Mouse (Mus musculus) kidney, embryonic 16.5 days (tissue): ENCODE results near the gene Xpo1. TPM values are rescaled to one million over a fixed set of nuclear protein-coding genes. Genes with fewer than 3 reads are reported as not detected.
"Not testable (repeated sequence)": the region's sequence is repeated elsewhere in the genome, so short reads cannot be mapped to it uniquely, and the experiment has no call there.

Source experiments
- ATAC-seq: fragments of 200-750 bp; cut with Nextera tagmentation; 2 replicates; pipeline ENCODE4 v1.8.0; 2017; ENCODE audit warnings: moderate TSS enrichment; ENCODE audit not compliant: low FRiP score, low TSS enrichment
- H3K27ac ChIP-seq: fragments of 300-500 bp; sonication (generic); 2 replicates; pipeline ENCODE4 v1.5.1; 2014; ENCODE audit warnings: low read length
- H3K27me3 ChIP-seq: fragments of 300-500 bp; sonication (generic); 2 replicates; pipeline ENCODE4 v1.6.1; 2014; ENCODE audit warnings: low read length, control low read depth, mixed read lengths; ENCODE audit not compliant: insufficient read depth
- H3K36me3 ChIP-seq: fragments of 300-500 bp; sonication (generic); 2 replicates; pipeline ENCODE4 v1.6.1; 2014; ENCODE audit warnings: low read length, control low read depth, mixed read lengths; ENCODE audit not compliant: insufficient read depth
- H3K4me1 ChIP-seq: fragments of 300-500 bp; sonication (generic); 2 replicates; pipeline ENCODE4 v1.6.1; 2014; ENCODE audit warnings: low read length, control low read depth, mixed read lengths; ENCODE audit not compliant: insufficient read depth
- H3K4me2 ChIP-seq: fragments of 300-500 bp; sonication (generic); replicated peaks from 2 replicates; pipeline ENCODE4 v1.6.1; 2014; ENCODE audit warnings: low read depth, low read length
- H3K4me3 ChIP-seq: fragments of 300-500 bp; sonication (generic); 2 replicates; pipeline ENCODE4 v1.5.1; 2014; ENCODE audit warnings: mild to moderate bottlenecking, low read length
- H3K9ac ChIP-seq: fragments of 300-500 bp; sonication (generic); replicated peaks from 2 replicates; pipeline ENCODE4 v1.6.1; 2014; ENCODE audit warnings: low read length
- H3K9me3 ChIP-seq: fragments of 300-500 bp; sonication (generic); 2 replicates; pipeline ENCODE4 v1.6.1; 2016; ENCODE audit warnings: low read length, control low read depth
- WGBS: fragments of 180-500 bp; shearing (Covaris S2); extraction: QIAGEN DNeasy Blood & Tissue Kit; methylation state at CpG from one replicate; pipeline ENCODE4 v1.1.7; 2014; 5-methylcytosine and 5-hydroxymethylcytosine counted together
- polyA plus RNA-seq: library from polyadenylated mRNA; unstranded; fragments of >200 nt; fragmentation: Nextera tagmentation; extraction: Ambion mirVana; gene quantifications from 2 replicates; pipeline ENCODE4 v1.2.1, GENCODE M21; 2015

Gene Xpo1
- polyA plus RNA-seq, 1 experiment from 2014 or later = 95.1 TPM

- ATAC-seq, H3K9me3 ChIP-seq, H3K4me2 ChIP-seq, H3K27ac ChIP-seq, H3K4me1 ChIP-seq, H3K9ac ChIP-seq, H3K4me3 ChIP-seq, H3K27me3 ChIP-seq: not testable (repeated sequence)
- 88% methylated on average over 4 of the region's 4 CpGs for WGBS
- H3K36me3 ChIP-seq = peaks cover 65% of the 10 kb centered on the region
Measured at GRCm38 (mm10) chr11:23288866-23289265, 33.0 kb downstream of the Xpo1 start.

- no peaks in the 10 kb centered on the region for H3K9me3 ChIP-seq
- H3K27me3 ChIP-seq = no peaks in the 10 kb centered on the region
- no peaks in the 10 kb centered on the region for H3K4me1 ChIP-seq
- no peak overlapping the region for H3K9ac ChIP-seq
- ATAC-seq = no peak
- 99% methylated on average over 2 of the region's 2 CpGs for WGBS
- no peak overlapping the region for H3K4me2 ChIP-seq
- peaks cover 51% of the 10 kb centered on the region for H3K36me3 ChIP-seq
- no peak overlapping the region for H3K4me3 ChIP-seq
- no peak overlapping the region for H3K27ac ChIP-seq
Measured at GRCm38 (mm10) chr11:23297379-23297778, 41.5 kb downstream of the Xpo1 start.

GRCm38 (mm10) chr11:23298301-23298700 is 42.5 kb downstream of the Xpo1 start:
- no peak for ATAC-seq
- no peak overlapping the region for H3K4me3 ChIP-seq
- H3K9me3 ChIP-seq = no peaks in the 10 kb centered on the region
- peaks cover 44% of the 10 kb centered on the region for H3K36me3 ChIP-seq
- H3K9ac ChIP-seq = no peak overlapping the region
- no peaks in the 10 kb centered on the region for H3K27me3 ChIP-seq
- no peak overlapping the region for H3K27ac ChIP-seq
- H3K4me1 ChIP-seq = no peaks in the 10 kb centered on the region
- H3K4me2 ChIP-seq = no peak overlapping the region
- 96% methylated on average over 2 of the region's 2 CpGs for WGBS

DNA sequence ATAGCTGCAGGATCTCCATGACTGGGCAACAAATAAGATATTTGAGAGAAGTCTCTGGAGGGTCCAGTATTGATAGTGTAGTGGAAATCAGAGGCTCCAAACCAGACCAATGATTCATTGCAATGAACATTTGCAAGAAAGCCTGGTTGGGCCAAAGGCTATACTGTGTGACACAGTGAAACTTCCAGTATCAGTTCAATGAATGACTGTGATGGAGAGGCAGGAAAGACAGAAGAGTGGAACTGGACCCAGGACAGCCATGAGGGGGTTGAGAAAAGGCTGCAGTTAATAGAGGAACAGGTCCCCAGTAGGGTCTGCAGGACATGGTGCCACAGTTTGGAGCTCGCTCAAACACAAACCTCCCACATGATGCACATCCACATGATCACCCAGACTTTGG is 44.1 kb downstream of the Xpo1 start:
- Histone ChIP-seq H3K9me3 (no peaks in the 10 kb centered on the region), H3K4me3 (no peak overlapping the region), H3K36me3 (peaks cover 33% of the 10 kb centered on the region), H3K4me2 (no peak overlapping the region), H3K4me1 (no peaks in the 10 kb centered on the region), H3K27ac (no peak overlapping the region), H3K27me3 (no peaks in the 10 kb centered on the region), H3K9ac (no peak overlapping the region)
- WGBS = 100% methylated on average over 1 of the region's 1 CpGs
- ATAC-seq = peak; percentile 36; the same call in 1 of the 2 replicates

GRCm38 (mm10) chr11:23303126-23303525 is 47.3 kb downstream of the Xpo1 start:
- no peak overlapping the region for H3K9ac ChIP-seq
- WGBS = 82% methylated on average over 1 of the region's 1 CpGs
- no peak overlapping the region for H3K4me3 ChIP-seq
- no peak overlapping the region for H3K4me2 ChIP-seq
- no peaks in the 10 kb centered on the region for H3K9me3 ChIP-seq
- H3K36me3 ChIP-seq = peaks cover 8% of the 10 kb centered on the region; the same call in 1 of the 2 replicates
- H3K27me3 ChIP-seq = no peaks in the 10 kb centered on the region
- H3K4me1 ChIP-seq = no peaks in the 10 kb centered on the region
- no peak overlapping the region for H3K27ac ChIP-seq
- ATAC-seq = no peak

DNA sequence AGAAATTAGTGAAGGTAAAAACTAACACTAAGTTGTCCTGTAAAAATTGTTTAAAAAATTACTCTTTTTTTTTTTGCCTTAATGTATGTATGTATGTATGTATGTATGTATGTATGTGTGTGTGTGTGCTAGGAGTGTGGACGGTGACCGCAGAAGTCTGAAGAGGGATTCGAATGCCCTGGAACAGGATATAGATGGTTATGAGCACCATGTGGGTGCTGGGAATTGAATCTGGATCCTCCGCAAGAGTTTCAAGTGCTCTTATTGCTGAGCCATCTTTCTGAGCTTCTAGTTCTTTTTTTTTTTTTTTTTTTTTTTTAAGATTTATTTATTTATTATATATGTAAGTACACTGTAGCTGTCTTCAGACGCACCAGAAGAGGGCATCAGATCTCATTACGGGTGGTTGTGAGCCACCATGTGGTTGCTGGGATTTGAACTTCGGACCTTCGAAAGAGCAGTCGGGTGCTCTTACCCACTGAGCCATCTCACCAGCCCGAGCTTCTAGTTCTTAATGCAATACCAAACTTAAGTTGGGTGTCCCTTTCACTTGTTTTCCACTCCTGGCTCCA is 49.3 kb downstream of the Xpo1 start:
- ATAC-seq, H3K9me3 ChIP-seq, H3K27me3 ChIP-seq, H3K36me3 ChIP-seq, H3K4me1 ChIP-seq: not testable (repeated sequence)
- H3K27ac ChIP-seq = peak overlapping the region; percentile 99
- H3K4me3 ChIP-seq = peak overlapping the region; percentile 87
- WGBS = 43% methylated on average over 10 of the region's 10 CpGs
- H3K9ac ChIP-seq = peak overlapping the region; percentile 94
- H3K4me2 ChIP-seq = peak overlapping the region; percentile 75

- Histone ChIP-seq H3K27me3 (no peaks in the 10 kb centered on the region), H3K4me2 (peak overlapping the region; percentile 75), H3K27ac (peak overlapping the region; percentile 99), H3K9ac (peak overlapping the region; percentile 94), H3K4me3 (peak overlapping the region; percentile 87), H3K36me3 (no peaks in the 10 kb centered on the region), H3K4me1 (peaks cover 8% of the 10 kb centered on the region; the same call in 1 of the 2 replicates), H3K9me3 (no peaks in the 10 kb centered on the region)
- under 1% methylated on average over 61 of the region's 98 CpGs for WGBS
- ATAC-seq = peak; percentile 98
Measured at GRCm38 (mm10) chr11:23305673-23306608, 50.1 kb downstream of the Xpo1 start.

- Histone ChIP-seq H3K27me3 (no peaks in the 10 kb centered on the region), H3K4me3 (peak within 1 kb of the TSS; percentile 87), H3K9me3 (no peaks in the 10 kb centered on the region), H3K4me2 (peak within 1 kb of the TSS; percentile 75), H3K9ac (peak within 1 kb of the TSS; percentile 94), H3K4me1 (peaks cover 10% of the 10 kb centered on the region; the same call in 1 of the 2 replicates), H3K36me3 (no peaks in the 10 kb centered on the region), H3K27ac (peak within 1 kb of the TSS; percentile 99)
- ATAC-seq = peak; percentile 66
- WGBS = under 1% methylated on average over 43 of the region's 80 CpGs
Measured at GRCm38 (mm10) chr11:23306764-23307565, 51.1 kb downstream of the Xpo1 start, which contains the start of gene Usp34. TSS of gene Usp34 (plus strand) at chr11:23306895.

- H3K4me2 ChIP-seq = peak overlapping the region; percentile 62
- peak overlapping the region; percentile 99 for H3K27ac ChIP-seq
- no peak for ATAC-seq
- no peaks in the 10 kb centered on the region for H3K9me3 ChIP-seq
- no peaks in the 10 kb centered on the region for H3K27me3 ChIP-seq
- H3K36me3 ChIP-seq = 0 out of 2 replicates have a peak, but pooled peaks cover 1% of the 10 kb centered on the region
- H3K4me1 ChIP-seq = peaks cover 10% of the 10 kb centered on the region; the same call in 1 of the 2 replicates
- peak overlapping the region; percentile 87 for H3K4me3 ChIP-seq
- under 1% methylated on average over 6 of the region's 6 CpGs for WGBS
- H3K9ac ChIP-seq = peak overlapping the region; percentile 94
Measured at GRCm38 (mm10) chr11:23307566-23307920, 51.7 kb downstream of the Xpo1 start.
